Mouse (Mus musculus) thymus, adult 2 months (tissue): ENCODE results near the gene Dnmt3a.

Source experiments
- CTCF ChIP-seq: fragments of 200-500 bp; IDR thresholded peaks from 2 replicates; pipeline ENCODE4 v1.5.1; 2012; ENCODE audit warnings: mild to moderate bottlenecking, control low read depth, low read length, moderate library complexity, borderline replicate concordance; ENCODE audit not compliant: control insufficient read depth, poor library complexity, insufficient read depth; ENCODE audit errors: extremely low read depth
- POLR2A ChIP-seq: fragments of 200-500 bp; IDR thresholded peaks from 2 replicates; pipeline ENCODE4 v1.6.1; 2012; ENCODE audit warnings: mild to moderate bottlenecking, low read length, control low read depth, moderate library complexity; ENCODE audit not compliant: control insufficient read depth, poor library complexity, insufficient read depth; ENCODE audit errors: extremely low read depth

GRCm38 (mm10) chr12:3833059-3833760 is 27.4 kb downstream of the Dnmt3a start:
- TF ChIP-seq POLR2A (no peak), CTCF (no peak)
